Comparison of ENCODE assay signal across 9 mouse cellular contexts in the genomic region with DNA sequence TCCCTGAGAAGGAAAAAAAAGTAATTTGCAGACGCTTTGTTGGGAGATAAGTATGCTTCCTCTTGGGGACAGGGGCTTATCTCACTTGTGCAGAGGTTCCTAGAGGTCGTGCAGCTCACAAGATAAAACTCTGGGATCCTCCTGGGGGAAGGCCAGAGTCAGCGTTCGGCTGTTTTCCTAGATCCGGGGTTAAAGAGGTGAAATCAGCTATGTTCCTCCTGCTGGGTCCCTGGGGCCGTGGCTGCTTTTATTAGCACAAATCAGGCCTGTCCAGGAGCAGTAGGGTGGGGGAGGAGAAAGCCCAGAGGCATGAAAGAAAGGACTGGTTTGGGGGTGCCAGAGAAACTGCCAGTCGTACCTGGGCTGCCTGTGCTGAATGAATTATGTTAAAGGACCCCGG.
DNase-seq lines count a peak whose midpoint lies in the region; ATAC-seq and TF ChIP-seq lines count a peak whose summit lies in the region.
"Had no signal": no experiment of that assay in that cellular context is flagged by ENCODE, and none has a peak within 500 bp of the region (broad histone marks: within the 10 kb centered on the region; RNA-seq: fewer than 3 reads in every experiment).

No protein-coding gene starts in this region.

- intact Hi-C loops in heart, postnatal 10 days (cut with DNase I) = no loop called here

- no peaks in the 10 kb centered on the region for H3K4me1 ChIP-seq in lung, postnatal 0 days (ENCODE audit: insufficient read depth, low read depth, low read length)
- no peaks in the 10 kb centered on the region for H3K4me1 ChIP-seq in liver, adult 2 months (ENCODE audit: control insufficient read depth, insufficient read depth, low read length)

- peak; percentile 63 for ATAC-seq in lung, postnatal 0 days
- ATAC-seq: Patski had no signal

- no peak overlapping the region for H3K4me2 ChIP-seq in lung, postnatal 0 days (replicated peaks; ENCODE audit: low read depth, low read length)

- no peak for TF ChIP-seq EP300 in lung, postnatal 0 days (IDR thresholded peaks at IDR 0.05)

- no peak overlapping the region for H3K27ac ChIP-seq in lung, postnatal 0 days (ENCODE audit: low read length)
- H3K27ac ChIP-seq in liver, adult 2 months (replicated peaks; ENCODE audit: insufficient read depth, low read depth, low read length) = peak overlapping the region; percentile 34

- 13% methylated on average over 8 of the region's 8 CpGs for WGBS in lung, postnatal 0 days
- WGBS in liver, adult 2 months = 8% methylated on average over 8 of the region's 8 CpGs

- no peak overlapping the region for H3K9ac ChIP-seq in lung, postnatal 0 days (replicated peaks; ENCODE audit: low read depth)
- no peak overlapping the region for H3K9ac ChIP-seq in liver, adult 2 months (ENCODE audit: low read depth, low read length)

- DNase-seq in lung, postnatal 0 days (ENCODE audit: low spot score) = peak; percentile 20
- no peak for DNase-seq in lung, postnatal 4 days
- DNase-seq in heart, postnatal 10 days = peak; percentile 5 to 12
- peak; percentile 17 for DNase-seq in liver, adult 2 months (ENCODE audit: extremely low read depth, low read depth, low spot score)
- peak; percentile 69 to 74 for DNase-seq in spleen, postnatal 4 days (ENCODE audit: low spot score in 2 of 2)
- no peak for DNase-seq in left cerebral cortex, adult 18-20 months (ENCODE audit: low spot score in 2 of 2)
- DNase-seq in urinary bladder, postnatal 14 days (ENCODE audit: low spot score) = no peak
- no peak for DNase-seq in lung, postnatal 36 days

- no peaks in the 10 kb centered on the region for H3K27me3 ChIP-seq in lung, postnatal 0 days (replicated peaks; ENCODE audit: insufficient read depth, low read length)
- no peaks in the 10 kb centered on the region for H3K27me3 ChIP-seq in liver, adult 2 months (ENCODE audit: control insufficient read depth, insufficient read depth, low read length)
- H3K27me3 ChIP-seq: Patski had no signal

- TF ChIP-seq CTCF in lung, postnatal 0 days (IDR thresholded peaks at IDR 0.05) = no peak
- no peak for TF ChIP-seq CTCF in liver, adult 2 months (IDR thresholded peaks at IDR 0.05; ENCODE audit: low read depth, low read length)

- no peaks in the 10 kb centered on the region for H3K9me3 ChIP-seq in lung, postnatal 0 days (ENCODE audit: low read length)

- no peak overlapping the region for H3K4me3 ChIP-seq in lung, postnatal 0 days (ENCODE audit: low read depth, low read length)
- no peak overlapping the region for H3K4me3 ChIP-seq in liver, adult 2 months (ENCODE audit: insufficient read depth, low read depth, low read length)

- no peaks in the 10 kb centered on the region for H3K36me3 ChIP-seq in lung, postnatal 0 days (ENCODE audit: insufficient read depth, low read length)
- no peaks in the 10 kb centered on the region for H3K36me3 ChIP-seq in liver, adult 2 months (ENCODE audit: control insufficient read depth, insufficient read depth, low read length)

- no peak for TF ChIP-seq POLR2A in liver, adult 2 months (IDR thresholded peaks at IDR 0.05; ENCODE audit: extremely low read depth, insufficient read depth, low read length)

- H3K79me2 ChIP-seq in liver, adult 2 months (ENCODE audit: control insufficient read depth, insufficient read depth, low read length) = no peaks in the 10 kb centered on the region

Comparison
In these comparisons a context has a peak if more than half of its experiments do, and no peak if none do; other contexts are left out.
1. DNase-seq: peak in lung, postnatal 0 days (single experiment), heart, postnatal 10 days (2 of 2), liver, adult 2 months (single experiment) and spleen, postnatal 4 days (2 of 2); none in lung, postnatal 4 days (0 of 2), left cerebral cortex, adult 18-20 months (0 of 2), urinary bladder, postnatal 14 days (single experiment) and lung, postnatal 36 days (single experiment).